Mouse (Mus musculus) layer of hippocampus, postnatal 25 days (tissue): ENCODE data around the gene Bcl11a. TPM values are rescaled to one million over a fixed set of nuclear protein-coding genes. Genes with fewer than 3 reads are reported as not detected.

Experiments
- DNase-seq, 2 experiments: peaks; one replicate each; pipeline ENCODE4 v3.0.0; 2022; ENCODE audit warnings: mixed read lengths in 2 of 2, low spot score in 1 of 2; ENCODE audit errors: extremely low spot score in 1 of 2
- total RNA-seq, 2 experiments: library from RNA; stranded (reverse); gene quantifications; 2 replicates each; pipeline ENCODE4 v1.2.3; 2021

Gene Bcl11a
- total RNA-seq, 2 experiments from 2014 or later = 105 to 134 TPM

DNA sequence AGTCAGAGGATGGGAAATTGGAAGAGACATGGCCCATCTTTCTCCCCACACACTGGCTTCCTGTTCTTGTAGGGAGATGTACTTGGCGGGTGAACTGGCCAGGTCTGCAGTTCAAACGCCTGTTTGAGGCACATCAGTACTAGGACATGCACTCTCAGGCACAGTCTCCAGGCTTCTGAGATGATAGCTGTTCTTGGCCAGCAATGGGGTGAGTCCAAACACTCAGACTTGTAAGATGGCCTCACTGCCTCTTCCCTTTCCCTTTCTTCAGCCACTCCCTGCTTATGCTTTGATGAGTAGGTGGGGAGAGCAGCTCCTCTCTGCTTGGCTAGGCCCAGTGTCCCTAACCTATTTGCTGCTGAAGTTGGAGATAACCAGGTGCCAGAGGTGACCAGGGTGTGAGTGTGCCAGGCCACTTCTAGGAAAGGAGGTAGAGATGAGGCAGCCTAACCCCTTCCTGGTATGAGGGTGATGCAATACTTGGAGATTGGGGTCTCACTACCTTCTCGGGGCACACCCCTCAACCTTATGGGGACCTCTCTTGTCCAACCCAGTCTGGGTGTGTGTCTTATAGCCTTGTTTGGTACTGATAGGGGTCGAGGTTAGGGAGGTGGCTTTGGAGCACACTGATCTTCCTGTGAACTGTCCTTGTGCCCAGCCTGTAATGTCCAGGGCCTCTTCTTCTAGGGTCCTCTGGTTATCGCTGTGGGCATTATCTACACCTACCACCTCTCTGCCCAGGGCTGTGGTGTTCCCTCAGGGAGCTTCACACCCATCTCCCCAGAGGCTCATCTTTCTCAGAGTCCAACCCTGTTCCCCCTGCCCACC lies 51.7 kb downstream of the Bcl11a start:
- no peak for DNase-seq

DNA sequence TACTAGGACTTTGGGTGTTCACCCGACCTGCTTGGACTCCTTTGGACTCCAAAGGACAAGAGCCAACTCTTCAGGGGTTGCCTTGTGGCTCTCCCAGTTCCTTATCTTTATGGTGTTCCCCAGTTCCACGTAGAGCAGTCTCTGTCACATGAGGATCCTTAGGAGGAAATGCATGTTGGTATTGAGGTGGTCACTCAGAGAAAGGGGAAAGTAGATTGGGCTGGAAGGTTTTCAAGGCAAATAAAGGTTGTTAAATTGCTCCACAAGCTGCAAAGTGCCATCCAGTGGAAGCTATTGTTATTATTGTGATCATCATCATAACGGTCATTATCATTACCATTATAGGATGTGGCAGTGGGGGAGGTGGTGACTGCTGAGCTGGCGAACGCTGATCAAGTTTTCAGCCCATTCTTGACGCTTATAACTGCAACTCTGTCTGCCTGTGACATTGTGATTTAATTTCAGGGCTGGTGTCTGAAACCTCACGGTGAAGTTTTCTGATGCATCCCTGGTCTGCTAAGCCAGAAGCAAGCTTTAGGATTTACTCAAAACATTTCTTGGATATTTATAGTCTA lies 52.4 kb downstream of the Bcl11a start:
- no peak for DNase-seq

DNA sequence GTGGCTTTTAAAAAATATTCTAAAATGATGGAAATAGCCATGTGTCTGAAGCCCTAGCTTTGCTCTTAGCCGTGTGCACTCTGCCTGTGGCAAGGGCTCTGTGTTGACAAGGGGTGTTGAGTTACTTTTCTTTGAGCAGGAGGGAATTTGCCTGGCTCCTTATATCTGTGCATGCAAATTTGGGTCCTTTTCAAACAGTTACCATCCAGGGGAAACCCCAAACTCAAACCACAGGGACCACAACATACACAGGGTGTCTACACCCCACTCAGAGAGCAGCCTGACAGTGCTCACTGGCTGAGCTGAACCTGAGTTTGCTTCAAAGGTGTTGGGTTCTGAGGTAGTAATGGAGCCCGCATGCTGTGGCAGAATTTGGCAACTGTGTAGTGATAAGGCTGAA lies 54.0 kb downstream of the Bcl11a start:
- DNase-seq = no peak

- DNase-seq = no peak
Observed at GRCm38 (mm10) chr11:24132358-24132757, 54.5 kb downstream of the Bcl11a start.

DNA sequence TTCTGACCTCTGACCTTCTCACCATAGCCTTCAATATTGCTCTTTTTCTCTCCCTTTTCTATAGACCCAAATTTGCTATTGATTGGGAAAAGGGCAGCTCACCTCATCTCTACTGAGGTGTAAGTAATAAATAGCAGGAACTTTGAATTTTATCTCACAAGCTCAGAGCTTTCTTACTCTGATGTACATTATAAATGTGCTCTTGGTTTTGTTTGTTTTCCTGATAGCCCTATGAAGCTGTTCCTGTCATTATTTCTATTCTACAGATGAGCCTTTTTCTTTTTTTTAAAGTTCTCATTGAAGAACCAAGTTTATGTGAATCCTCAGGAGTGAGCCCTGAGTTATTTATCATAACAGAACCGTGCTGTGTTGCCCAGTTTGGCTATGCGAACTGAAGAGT lies 55.0 kb downstream of the Bcl11a start:
- DNase-seq = no peak

DNA sequence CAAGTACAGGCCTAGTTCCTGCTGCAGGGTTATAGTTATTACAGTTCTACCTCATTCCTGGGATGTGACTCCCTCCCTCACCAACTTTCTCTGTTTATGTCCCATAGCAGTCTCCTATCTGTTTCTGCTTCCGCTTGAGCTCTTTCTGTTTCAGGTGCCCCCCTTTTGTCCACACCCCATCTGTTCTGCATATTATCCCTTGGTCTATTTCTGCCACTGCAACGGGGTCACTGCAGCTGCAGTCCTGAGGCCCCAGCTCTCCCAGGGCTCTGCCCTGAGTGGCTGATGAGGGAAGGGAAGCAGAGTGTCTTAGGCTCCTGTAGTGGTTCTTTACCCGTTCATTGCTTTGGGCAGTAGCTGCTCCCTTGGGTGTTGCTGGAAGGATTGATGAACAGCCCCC lies 55.6 kb downstream of the Bcl11a start:
- DNase-seq = no peak

GRCm38 (mm10) chr11:24133928-24134327 lies 56.1 kb downstream of the Bcl11a start:
- DNase-seq = no peak

DNA sequence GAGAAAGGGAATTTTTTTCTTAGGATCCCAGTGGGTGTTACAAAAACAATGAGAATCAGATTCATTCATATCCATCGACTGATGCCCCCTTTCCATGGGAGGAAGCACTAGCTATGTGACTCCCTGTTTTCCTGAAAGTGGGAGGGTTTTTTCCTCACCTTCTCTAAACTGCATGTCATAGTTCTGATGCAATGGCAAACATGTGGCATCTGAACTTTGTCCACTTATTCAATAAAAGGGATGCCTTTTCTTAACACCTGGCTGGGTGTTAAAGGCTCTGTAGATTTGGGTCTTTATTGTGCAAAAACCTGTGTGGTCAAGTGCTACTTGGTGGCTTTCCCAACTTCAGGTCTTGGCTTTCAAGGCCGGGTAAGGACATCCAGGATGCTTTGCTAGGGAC lies 57.4 kb downstream of the Bcl11a start:
- no peak for DNase-seq

GRCm38 (mm10) chr11:24136084-24136785 lies 58.4 kb downstream of the Bcl11a start:
- DNase-seq = no peak

GRCm38 (mm10) chr11:24137891-24138290 lies 60.0 kb downstream of the Bcl11a start:
- no peak for DNase-seq

DNA sequence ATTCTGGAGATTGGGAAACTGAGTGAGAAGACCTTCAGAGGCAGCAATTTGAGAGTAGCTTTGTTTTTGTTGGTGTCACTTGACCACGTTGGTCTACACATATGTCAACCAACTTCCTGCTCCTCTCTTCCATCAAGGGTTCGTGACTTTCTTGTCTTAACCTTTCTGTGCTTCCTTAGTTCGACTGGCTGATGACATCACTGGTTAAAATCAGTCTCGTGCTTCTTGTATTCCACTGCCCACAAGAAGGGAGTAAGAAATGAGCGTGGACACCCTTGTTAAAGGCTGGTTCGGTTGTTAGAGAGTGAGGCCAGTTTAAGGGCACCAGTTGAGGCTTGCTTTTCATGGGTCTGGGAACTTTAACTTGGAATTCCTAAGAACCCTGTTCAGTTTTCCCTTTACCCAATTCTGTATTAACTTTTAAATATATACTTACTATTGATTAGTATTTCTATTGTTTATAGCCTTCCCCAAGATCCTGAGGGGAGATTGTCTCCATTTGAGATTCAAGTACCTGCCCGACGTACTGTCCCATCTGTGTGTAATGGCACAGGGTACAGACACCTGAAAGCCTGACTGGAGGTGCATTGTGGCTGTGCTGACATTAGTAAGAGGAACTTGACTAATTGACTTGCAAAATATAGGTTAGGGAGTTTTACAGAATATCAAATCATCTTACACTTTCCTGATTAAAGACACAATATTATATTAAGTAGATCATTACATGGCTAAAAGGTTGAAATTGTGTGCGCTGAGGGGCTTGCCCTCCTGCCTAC lies 60.9 kb downstream of the Bcl11a start:
- no peak for DNase-seq

DNA sequence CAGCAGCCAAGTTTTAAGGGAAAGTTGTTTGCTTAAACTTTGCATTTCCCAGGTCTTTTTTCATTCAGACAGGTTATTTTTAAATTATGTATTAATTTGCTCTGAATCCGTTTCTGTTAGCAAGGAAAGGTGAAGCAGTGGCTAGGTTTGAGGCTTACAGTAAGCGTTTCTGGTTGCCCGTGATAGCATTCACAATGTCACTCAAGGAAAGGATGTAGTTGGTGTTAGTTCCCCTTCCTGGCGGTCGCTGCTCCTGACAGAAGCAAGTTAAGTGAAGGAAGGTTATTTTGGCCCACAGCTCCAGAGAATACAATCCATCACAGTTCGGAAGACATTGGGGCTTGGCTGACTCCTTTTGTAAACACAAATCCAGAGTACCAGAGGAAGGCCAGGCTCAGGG lies 61.6 kb downstream of the Bcl11a start:
- DNase-seq = no peak

GRCm38 (mm10) chr11:24139952-24140351 lies 62.1 kb downstream of the Bcl11a start:
- DNase-seq = no peak

GRCm38 (mm10) chr11:24140948-24141347 lies 63.1 kb downstream of the Bcl11a start:
- DNase-seq = no peak

GRCm38 (mm10) chr11:24141479-24142251 lies 63.8 kb downstream of the Bcl11a start:
- no peak for DNase-seq

DNA sequence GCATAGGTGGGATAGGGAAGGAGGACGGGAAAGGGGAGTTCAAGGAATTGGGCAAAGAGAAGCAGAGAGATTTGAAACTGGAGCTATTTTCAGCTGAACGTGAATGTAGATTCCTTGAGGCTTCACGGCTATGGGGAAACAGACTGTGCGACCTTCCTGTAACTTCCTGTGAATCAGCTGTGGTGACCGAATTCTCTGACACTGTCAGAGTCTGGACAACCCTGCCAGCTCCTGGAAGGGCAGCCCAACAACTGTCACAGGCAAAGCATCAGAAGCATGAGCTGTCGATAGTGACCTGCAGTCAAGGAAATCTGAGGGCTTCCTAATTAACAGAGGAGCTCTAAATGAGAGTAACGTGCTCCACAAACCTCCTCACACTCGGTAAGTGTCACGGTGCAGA lies 64.5 kb downstream of the Bcl11a start:
- no peak for DNase-seq

GRCm38 (mm10) chr11:24144159-24144946 lies 66.5 kb downstream of the Bcl11a start:
- DNase-seq = no peak

DNA sequence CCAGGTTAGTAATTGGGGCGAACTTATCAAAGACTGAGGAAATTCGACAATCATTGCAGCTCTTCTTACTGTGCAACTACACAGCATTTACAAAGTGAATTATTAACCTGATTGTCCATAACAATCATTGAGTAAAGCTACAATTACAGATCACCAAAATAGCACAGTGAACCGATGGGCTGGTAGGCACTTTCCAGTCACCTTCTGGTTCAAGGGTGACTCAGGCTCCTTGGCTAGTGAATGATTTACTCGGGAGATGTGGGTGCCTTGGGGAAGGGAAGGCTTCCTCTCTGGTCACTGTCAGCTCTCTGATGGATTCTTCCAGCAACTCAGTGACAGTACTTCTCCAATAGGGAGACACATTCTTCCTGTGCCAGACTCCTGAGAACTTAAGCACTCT lies 68.2 kb downstream of the Bcl11a start:
- no peak for DNase-seq

- DNase-seq = no peak
Observed at GRCm38 (mm10) chr11:24146437-24146836, 68.6 kb downstream of the Bcl11a start.
